Mouse (Mus musculus) heart, adult 2 months (tissue): ENCODE measurements at regions not wholly inside any gene's neighbourhood (a gene's known extent, or its start where the extent isn't known, plus 50 kb on each side); places are given as distances from the start of the nearest gene placed in this dataset.

Source experiments
- DNase-seq, 2 experiments: peaks; one replicate each; pipeline ENCODE4 v3.0.0; 2021
- H3K27ac ChIP-seq: fragments of 200-600 bp; 2 replicates; pipeline ENCODE4 v1.8.1; 2022
- H3K27me3 ChIP-seq: fragments of 200-500 bp; 2 replicates; pipeline ENCODE4 v1.6.1; 2012; ENCODE audit warnings: mild to moderate bottlenecking, low read length, inconsistent platforms, mixed read lengths; ENCODE audit not compliant: control insufficient read depth, insufficient read depth
- H3K36me3 ChIP-seq: fragments of 200-500 bp; 2 replicates; pipeline ENCODE4 v1.6.1; 2012; ENCODE audit warnings: low read length, inconsistent platforms; ENCODE audit not compliant: control insufficient read depth, insufficient read depth
- H3K4me1 ChIP-seq: fragments of 200-500 bp; 2 replicates; pipeline ENCODE4 v1.6.1; 2011; ENCODE audit warnings: low read length; ENCODE audit not compliant: control insufficient read depth, insufficient read depth
- H3K4me3 ChIP-seq: fragments of 200-600 bp; 2 replicates; pipeline ENCODE4 v1.8.1; 2022
- H3K79me2 ChIP-seq: fragments of 200-500 bp; replicated peaks from 2 replicates; pipeline ENCODE4 v1.6.1; 2012; ENCODE audit warnings: mild to moderate bottlenecking, inconsistent platforms, low read length, moderate library complexity, mixed read lengths; ENCODE audit not compliant: control insufficient read depth, insufficient read depth
- H3K9ac ChIP-seq: fragments of 200-500 bp; 2 replicates; pipeline ENCODE4 v1.6.1; 2012; ENCODE audit warnings: low read depth, mild to moderate bottlenecking, control low read depth, inconsistent platforms, low read length, mixed read lengths
- CTCF ChIP-seq: fragments of 200-600 bp; IDR thresholded peaks from 2 replicates; pipeline ENCODE4 v1.8.1; 2022; ENCODE audit warnings: antibody characterized with exemption, mild to moderate bottlenecking, moderate library complexity
- EP300 ChIP-seq: fragments of 200-500 bp; IDR thresholded peaks from 2 replicates; pipeline ENCODE4 v1.6.1; 2011; ENCODE audit warnings: low read depth, low read length, control low read depth; ENCODE audit not compliant: insufficient read depth
- POLR2A ChIP-seq: fragments of 200-500 bp; IDR thresholded peaks from 2 replicates; pipeline ENCODE4 v1.6.1; 2011; ENCODE audit warnings: mild to moderate bottlenecking, low read depth, low read length, control low read depth; ENCODE audit not compliant: insufficient read depth
- WGBS: fragments of 180-500 bp; shearing (Covaris S2); methylation state at CpG from one replicate; pipeline ENCODE4 v1.1.7; 2018; 5-methylcytosine and 5-hydroxymethylcytosine counted together
- intact Hi-C: fragments of 180-260 bp; cut with DNase I; formaldehyde crosslinking; loops from one replicate; pipeline ENCODE4 v1.15.1; 2025

- 64% methylated on average over 3 of the region's 3 CpGs for WGBS
- intact Hi-C loops = no loop called here
- TF ChIP-seq CTCF (no peak), POLR2A (no peak), EP300 (no peak)
Observed at GRCm38 (mm10) chr1:96003086-96003485, 335.7 kb upstream of the St8sia4 start.

GRCm38 (mm10) chr1:95962164-95962563, 294.8 kb upstream of the St8sia4 start:
- DNase-seq = no peak
- Histone ChIP-seq H3K4me3 (no peak overlapping the region), H3K36me3 (no peaks in the 10 kb centered on the region), H3K4me1 (no peaks in the 10 kb centered on the region), H3K27me3 (no peaks in the 10 kb centered on the region), H3K27ac (no peak overlapping the region), H3K9ac (no peak overlapping the region), H3K79me2 (no peaks in the 10 kb centered on the region)
- intact Hi-C loops = no loop called here
- TF ChIP-seq POLR2A = no peak
- no peak for TF ChIP-seq EP300
- no peak for TF ChIP-seq CTCF
- WGBS = 57% methylated on average over 1 of the region's 1 CpGs

More at GRCm38 (mm10) chr1:96003086-96003485, 335.7 kb upstream of the St8sia4 start:
- Histone ChIP-seq H3K9ac (no peak overlapping the region), H3K27ac (no peak overlapping the region), H3K79me2 (no peaks in the 10 kb centered on the region), H3K4me1 (no peaks in the 10 kb centered on the region), H3K27me3 (no peaks in the 10 kb centered on the region), H3K4me3 (no peak overlapping the region), H3K36me3 (no peaks in the 10 kb centered on the region)
- no peak for DNase-seq
